Comparison of ENCODE assay signal across 18 mouse cellular contexts in the genomic region with DNA sequence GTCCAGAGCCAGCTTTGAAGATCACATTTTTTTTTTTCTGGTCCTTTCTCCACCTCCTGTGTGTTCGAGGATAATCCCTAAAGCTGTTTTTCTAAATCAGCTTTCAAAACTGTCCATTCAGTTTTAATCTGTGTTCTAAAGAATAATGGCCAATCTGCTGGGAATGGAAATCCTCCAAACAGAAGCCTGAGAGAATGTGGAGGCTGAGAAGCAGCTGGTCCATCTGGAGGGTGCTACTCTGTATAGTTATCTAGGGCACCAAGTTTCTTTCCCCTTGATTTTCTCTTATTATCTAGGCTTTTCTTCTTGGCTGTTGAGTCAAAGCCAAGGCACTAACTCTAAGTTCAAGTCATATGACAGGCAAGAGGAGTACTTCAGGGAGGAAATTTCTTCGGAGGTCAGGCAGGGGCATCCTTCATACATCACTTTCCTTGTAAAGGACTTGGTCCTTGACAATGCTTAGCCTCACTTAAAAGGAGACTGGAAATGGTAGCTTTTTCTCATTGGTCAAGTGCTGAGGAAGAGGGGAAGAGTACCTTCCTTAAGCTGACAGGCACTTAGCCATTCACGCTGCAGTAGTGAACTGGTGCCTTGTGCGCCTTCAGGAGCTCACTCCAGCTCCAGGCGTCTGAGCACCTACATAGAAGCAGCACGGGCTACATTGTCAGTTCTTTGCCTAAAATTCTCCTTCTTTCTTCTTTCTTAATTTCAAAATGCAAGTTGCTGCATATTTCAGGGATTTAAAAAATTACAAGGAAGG. TPM values are rescaled to one million over a fixed set of nuclear protein-coding genes. Genes with fewer than 3 reads are reported as not detected.
DNase-seq lines count a peak whose midpoint lies in the region; ATAC-seq and TF ChIP-seq lines count a peak whose summit lies in the region.
"Had no signal": no experiment of that assay in that cellular context is flagged by ENCODE, and none has a peak within 500 bp of the region (broad histone marks: within the 10 kb centered on the region; RNA-seq: fewer than 3 reads in every experiment).

No protein-coding gene starts in this region.

- intact Hi-C loops in left cerebral cortex, postnatal 14 days (cut with DNase I): no loop called here

- no peak overlapping the region for H3K4me3 ChIP-seq in forebrain, postnatal 0 days (ENCODE audit: low read depth, low read length)
- H3K4me3 ChIP-seq in forebrain, embryonic 10.5 days: no peak overlapping the region
- H3K4me3 ChIP-seq in stomach, postnatal 0 days (ENCODE audit: low read depth, low read length): no peak overlapping the region
- H3K4me3 ChIP-seq: embryonic facial prominence, embryonic 12.5 days; heart, embryonic 15.5 days; stomach, embryonic 15.5 days had no signal

- H3K9me3 ChIP-seq in forebrain, postnatal 0 days (ENCODE audit: low read length): no peaks in the 10 kb centered on the region
- H3K9me3 ChIP-seq in forebrain, embryonic 10.5 days: peaks cover 3% of the 10 kb centered on the region; the same call in 1 of the 2 replicates
- no peaks in the 10 kb centered on the region for H3K9me3 ChIP-seq in stomach, postnatal 0 days (ENCODE audit: control insufficient read depth, low read length)
- H3K9me3 ChIP-seq: embryonic facial prominence, embryonic 12.5 days; heart, embryonic 15.5 days; stomach, embryonic 15.5 days had no signal

- H3K27me3 ChIP-seq in forebrain, postnatal 0 days (ENCODE audit: insufficient read depth, low read length): no peaks in the 10 kb centered on the region
- no peaks in the 10 kb centered on the region for H3K27me3 ChIP-seq in forebrain, embryonic 10.5 days (ENCODE audit: poor library complexity, severe bottlenecking)
- no peaks in the 10 kb centered on the region for H3K27me3 ChIP-seq in stomach, postnatal 0 days (ENCODE audit: control insufficient read depth, insufficient read depth, low read length)
- H3K27me3 ChIP-seq: embryonic facial prominence, embryonic 12.5 days; heart, embryonic 15.5 days; stomach, embryonic 15.5 days had no signal

- no peak overlapping the region for H3K27ac ChIP-seq in forebrain, postnatal 0 days (ENCODE audit: low read depth, low read length)
- no peak overlapping the region for H3K27ac ChIP-seq in forebrain, embryonic 10.5 days
- no peak overlapping the region for H3K27ac ChIP-seq in stomach, postnatal 0 days (replicated peaks)
- H3K27ac ChIP-seq: embryonic facial prominence, embryonic 12.5 days; heart, embryonic 15.5 days; hindbrain, embryonic 14.5 days; stomach, embryonic 15.5 days had no signal

- H3K4me2 ChIP-seq in forebrain, postnatal 0 days (ENCODE audit: low read depth): no peak overlapping the region
- no peak overlapping the region for H3K4me2 ChIP-seq in stomach, postnatal 0 days (replicated peaks; ENCODE audit: low read depth)
- H3K4me2 ChIP-seq: embryonic facial prominence, embryonic 12.5 days; heart, embryonic 15.5 days; hindbrain, embryonic 14.5 days; stomach, embryonic 15.5 days had no signal

- peaks cover 3% of the 10 kb centered on the region; the same call in 1 of the 2 replicates for H3K4me1 ChIP-seq in forebrain, postnatal 0 days (ENCODE audit: insufficient read depth)
- peaks cover 34% of the 10 kb centered on the region for H3K4me1 ChIP-seq in forebrain, embryonic 10.5 days
- peaks cover 2% of the 10 kb centered on the region; the same call in 1 of the 2 replicates for H3K4me1 ChIP-seq in stomach, postnatal 0 days (replicated peaks; ENCODE audit: control insufficient read depth, insufficient read depth)
- H3K4me1 ChIP-seq: embryonic facial prominence, embryonic 12.5 days had no signal

- TF ChIP-seq CTCF in forebrain, postnatal 0 days (IDR thresholded peaks at IDR 0.05; ENCODE audit: low read depth): no peak
- TF ChIP-seq CTCF in stomach, postnatal 0 days (IDR thresholded peaks at IDR 0.05; ENCODE audit: low read depth): no peak

- H3K9ac ChIP-seq in forebrain, postnatal 0 days: no peak overlapping the region
- H3K9ac ChIP-seq in stomach, postnatal 0 days (ENCODE audit: low read length): no peak overlapping the region
- H3K9ac ChIP-seq: embryonic facial prominence, embryonic 12.5 days; heart, embryonic 15.5 days; hindbrain, embryonic 14.5 days; stomach, embryonic 15.5 days had no signal

- TF ChIP-seq EP300 in stomach, postnatal 0 days (optimal IDR thresholded peaks at IDR 0.05): no peak

- no peaks in the 10 kb centered on the region for H3K36me3 ChIP-seq in forebrain, postnatal 0 days (ENCODE audit: insufficient read depth)
- H3K36me3 ChIP-seq in forebrain, embryonic 10.5 days (replicated peaks): peaks cover 8% of the 10 kb centered on the region; the same call in 1 of the 2 replicates
- no peaks in the 10 kb centered on the region for H3K36me3 ChIP-seq in stomach, postnatal 0 days (ENCODE audit: control insufficient read depth, insufficient read depth, low read length)
- H3K36me3 ChIP-seq: embryonic facial prominence, embryonic 12.5 days; heart, embryonic 15.5 days; stomach, embryonic 15.5 days had no signal

- DNase-seq in forebrain, postnatal 0 days: peak; percentile 54
- DNase-seq in forebrain, embryonic 10.5 days (ENCODE audit: extremely low spot score, low spot score): no peak
- peak; percentile 54 to 64 for DNase-seq in right cerebral cortex, adult 2 months (ENCODE audit: low spot score in 2 of 2)
- no peak for DNase-seq in right cerebral cortex, postnatal 14 days
- DNase-seq in left cerebral cortex, postnatal 14 days (ENCODE audit: low spot score in 2 of 2): peak; percentile 44 to 64
- DNase-seq in gastrocnemius, postnatal 4 days (ENCODE audit: low spot score in 2 of 2): no peak
- DNase-seq in stomach, postnatal 0 days (ENCODE audit: low spot score): no peak
- DNase-seq: adrenal gland, postnatal 36 days; cerebellum, postnatal 25 days; kidney, adult 18-20 months; kidney, postnatal 36 days; liver; lung, adult 2 months had no signal

- ATAC-seq in forebrain, postnatal 0 days: peak; percentile 53
- no peak for ATAC-seq in stomach, postnatal 0 days (ENCODE audit: low FRiP score, low TSS enrichment)
- ATAC-seq in megakaryocyte progenitor cell, adult 5-6 weeks (replicated peaks; ENCODE audit: poor library complexity): no peak; the same call in 1 of the 2 replicates

- 71% methylated on average over 6 of the region's 6 CpGs for WGBS in forebrain, postnatal 0 days
- 77% methylated on average over 6 of the region's 6 CpGs for WGBS in forebrain, embryonic 10.5 days
- 81% methylated on average over 6 of the region's 6 CpGs for WGBS in stomach, postnatal 0 days

RNA-seq across cellular contexts. Expression of gene Dennd1b, which starts 32.6 kb away (rescaled TPM):
- 10.5 and 12.0 TPM in 2 replicates for total RNA-seq in forebrain, postnatal 0 days (2014; rRNA removed)
- polyA plus RNA-seq in forebrain, postnatal 0 days (2015; fragmentation: Nextera tagmentation; extraction: Ambion mirVana): 4.1 and 5.6 TPM in 2 replicates
- polyA plus RNA-seq in forebrain, embryonic 10.5 days (2016; fragmentation: Nextera tagmentation; extraction: Ambion mirVana): 7.9 and 8.0 TPM in 2 replicates
- 10 to 100 TPM; 19.2 to 19.9 TPM for total RNA-seq in left cerebral cortex, postnatal 14 days (2021)
- total RNA-seq in gastrocnemius, postnatal 4 days (2021): 10 to 100 TPM; 29.4 to 31.7 TPM
- polyA plus RNA-seq in stomach, postnatal 0 days (2015; fragmentation: Nextera tagmentation; extraction: Ambion mirVana): 10.4 and 10.7 TPM in 2 replicates
- 21.3 and 35.7 TPM in 2 replicates for total RNA-seq in megakaryocyte progenitor cell, adult 5-6 weeks (2015)
- 21.5 and 22.6 TPM in 2 replicates for total RNA-seq in megakaryocyte progenitor cell, adult 5-6 weeks (2017)

Comparison
In these comparisons a context has a peak if more than half of its experiments do, and no peak if none do; other contexts are left out.
1. DNase-seq: peak in forebrain, postnatal 0 days (single experiment), right cerebral cortex, adult 2 months (2 of 2) and left cerebral cortex, postnatal 14 days (2 of 2); none in forebrain, embryonic 10.5 days (single experiment), right cerebral cortex, postnatal 14 days (single experiment), gastrocnemius, postnatal 4 days (0 of 2) and stomach, postnatal 0 days (single experiment).